Mouse (Mus musculus): ENCODE measurements around the gene Sipa1l3. TPM values are rescaled to one million over a fixed set of nuclear protein-coding genes. Genes with fewer than 3 reads are reported as not detected.
A peak's percentile ranks its signal among the peaks of the same experiment; 100 is the strongest.

The Sipa1l3 gene
- polyA plus RNA-seq, 1 experiment from 2014 or later, result 10.4 TPM

DNA sequence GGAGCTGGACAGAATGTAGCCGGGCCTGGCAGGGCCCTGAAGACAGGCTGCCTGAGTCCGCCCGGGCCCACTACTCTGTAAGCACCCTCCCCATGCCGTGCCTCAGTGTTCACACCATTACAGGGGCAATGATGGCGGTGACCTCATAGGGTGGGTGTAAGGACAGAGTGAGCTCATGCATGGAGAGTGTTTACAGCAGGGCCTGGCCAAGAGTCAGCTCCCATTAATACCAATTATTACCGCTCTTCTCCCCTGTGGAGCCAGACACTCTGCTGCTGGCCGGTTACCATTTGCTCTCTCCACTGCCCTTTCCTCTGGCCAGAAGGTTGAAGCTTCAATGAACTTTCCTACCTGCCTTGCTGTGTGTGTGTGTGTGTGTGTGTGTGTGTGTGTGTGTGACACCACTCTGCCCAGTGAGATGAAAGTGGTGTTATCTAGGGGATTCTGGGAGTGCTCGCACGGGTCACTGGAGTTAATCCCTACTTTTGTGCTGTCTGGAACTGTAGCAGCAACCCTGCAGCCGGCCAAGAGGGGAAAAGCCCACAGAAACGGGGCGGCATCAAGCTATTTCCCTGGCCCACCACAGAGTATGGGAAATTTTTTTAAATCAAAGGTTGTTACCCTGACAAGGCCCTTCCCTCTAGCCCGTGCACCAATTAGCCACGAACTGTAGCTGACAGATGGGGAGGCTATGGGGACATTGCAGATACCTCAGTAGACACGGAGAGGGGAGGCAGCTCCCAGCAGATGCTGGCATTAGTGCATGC, 86.1 kb downstream of the Sipa1l3 start:
- H3K36me3 ChIP-seq, result no peaks in the 10 kb centered on the region
- peaks cover 96% of the 10 kb centered on the region for H3K27me3 ChIP-seq (ENCODE audit: insufficient read depth, poor library complexity, severe bottlenecking)
- H3K4me1 ChIP-seq, result peaks cover 39% of the 10 kb centered on the region
- H3K4me3 ChIP-seq, result no peak overlapping the region
- WGBS, result 33% methylated on average over 15 of the region's 15 CpGs
- no peak overlapping the region for H3K27ac ChIP-seq
- DNase-seq (ENCODE audit: low spot score), result no peak
- no peaks in the 10 kb centered on the region for H3K9me3 ChIP-seq

DNA sequence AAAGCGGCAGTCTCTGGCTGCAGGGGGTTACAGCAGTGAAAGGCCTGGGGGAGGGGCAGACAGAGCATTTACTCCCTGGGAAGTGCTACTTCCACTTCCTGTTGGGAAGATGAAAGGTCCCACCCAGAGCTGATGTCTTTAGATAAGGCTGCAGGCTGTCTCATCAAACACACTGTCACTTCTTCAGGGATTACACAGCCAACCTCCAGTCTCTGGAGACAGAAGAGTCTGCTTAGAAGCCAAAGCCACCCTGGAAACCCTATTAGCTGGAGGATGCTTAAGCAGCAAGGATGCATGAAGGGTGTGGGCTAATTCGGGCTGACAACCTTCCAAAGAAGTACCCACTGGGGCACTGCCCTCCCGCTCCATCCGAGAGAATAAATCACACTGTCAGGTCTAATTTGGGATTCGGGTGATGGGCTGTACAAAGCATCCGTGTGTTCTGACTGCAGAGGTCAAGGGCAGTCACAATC, 87.7 kb downstream of the Sipa1l3 start:
- DNase-seq (ENCODE audit: low spot score), result no peak
- H3K36me3 ChIP-seq, result no peaks in the 10 kb centered on the region
- 4% methylated on average over 6 of the region's 6 CpGs for WGBS
- H3K4me3 ChIP-seq, result no peak overlapping the region
- peaks cover 31% of the 10 kb centered on the region for H3K4me1 ChIP-seq
- H3K27ac ChIP-seq, result 0 out of 2 replicates have a peak overlapping the region, but pooled peaks have one; percentile 16
- no peaks in the 10 kb centered on the region for H3K9me3 ChIP-seq
- peaks cover 97% of the 10 kb centered on the region for H3K27me3 ChIP-seq (ENCODE audit: insufficient read depth, poor library complexity, severe bottlenecking)

DNA sequence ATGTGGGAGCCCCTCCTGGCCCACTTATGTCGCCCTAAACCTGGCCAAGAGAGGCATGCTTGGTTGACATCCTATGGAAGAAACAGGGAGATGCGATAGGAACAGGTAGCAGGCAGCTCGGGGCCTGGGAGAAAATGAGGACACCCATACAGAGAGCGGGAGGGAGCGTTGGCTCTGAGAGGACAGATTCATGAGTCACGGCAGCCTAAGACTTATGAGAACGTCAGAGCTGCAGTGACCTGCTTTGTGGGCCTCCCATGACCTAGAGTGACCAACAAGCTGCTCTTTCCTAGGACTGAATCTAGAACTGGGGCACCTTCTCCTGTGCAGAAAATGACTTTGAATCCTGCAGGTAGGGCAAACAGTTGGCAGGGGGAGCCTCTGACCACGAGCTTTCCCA, 92.4 kb downstream of the Sipa1l3 start:
- H3K9me3 ChIP-seq, result no peaks in the 10 kb centered on the region
- no peak for DNase-seq (ENCODE audit: low spot score)
- WGBS, result 83% methylated on average over 8 of the region's 8 CpGs
- H3K4me3 ChIP-seq, result no peak overlapping the region
- H3K36me3 ChIP-seq, result no peaks in the 10 kb centered on the region
- peaks cover 97% of the 10 kb centered on the region for H3K27me3 ChIP-seq (ENCODE audit: insufficient read depth, poor library complexity, severe bottlenecking)
- H3K4me1 ChIP-seq, result peaks cover 14% of the 10 kb centered on the region
- no peak overlapping the region for H3K27ac ChIP-seq

DNA sequence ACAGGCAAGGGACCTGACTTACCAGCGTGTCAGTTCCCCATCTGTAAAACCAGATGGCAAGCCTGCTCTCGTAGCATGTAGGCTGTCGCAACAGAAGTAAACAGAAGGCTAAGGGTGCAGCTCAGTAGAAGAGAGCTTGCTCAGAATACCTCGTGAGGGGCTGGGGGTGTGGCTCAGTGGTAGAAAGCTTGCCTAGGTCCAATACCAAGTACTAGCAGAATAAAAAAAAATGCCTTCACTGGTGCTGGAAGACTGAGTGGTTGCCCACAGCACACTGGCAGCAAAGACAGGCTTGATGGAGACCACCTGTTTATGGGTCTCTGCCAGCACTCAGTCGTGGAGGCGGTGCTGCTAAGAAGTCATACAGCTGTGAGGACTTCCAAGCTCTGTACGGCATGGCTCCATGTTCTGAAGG, 93.0 kb downstream of the Sipa1l3 start:
- DNase-seq (ENCODE audit: low spot score), result no peak
- H3K27ac ChIP-seq, result no peak overlapping the region
- peaks cover 97% of the 10 kb centered on the region for H3K27me3 ChIP-seq (ENCODE audit: insufficient read depth, poor library complexity, severe bottlenecking)
- H3K4me3 ChIP-seq, result no peak overlapping the region
- 64% methylated on average over 7 of the region's 7 CpGs for WGBS
- peaks cover 8% of the 10 kb centered on the region for H3K4me1 ChIP-seq
- H3K9me3 ChIP-seq, result no peaks in the 10 kb centered on the region
- no peaks in the 10 kb centered on the region for H3K36me3 ChIP-seq

DNA sequence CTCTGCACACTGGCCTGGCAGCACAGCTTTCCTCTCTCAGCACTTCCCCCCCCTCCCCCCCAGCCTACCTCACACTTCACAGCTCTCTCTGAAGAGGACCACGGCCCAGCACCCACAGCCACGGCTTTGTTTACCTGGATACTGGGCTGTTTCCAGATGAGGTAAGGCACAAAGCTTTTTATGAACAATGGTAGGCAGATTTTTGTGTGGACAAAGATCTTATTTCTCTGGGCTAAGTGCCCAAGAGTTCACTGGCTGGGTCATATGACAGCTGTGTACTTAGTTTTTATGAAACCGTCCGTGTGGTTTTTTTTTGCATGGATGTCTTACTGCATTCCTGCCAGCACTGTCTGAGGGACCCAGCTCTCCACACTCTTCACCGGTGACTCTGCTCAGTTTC, 93.8 kb downstream of the Sipa1l3 start:
- no peak for DNase-seq (ENCODE audit: low spot score)
- Histone ChIP-seq H3K27ac (no peak overlapping the region), H3K36me3 (no peaks in the 10 kb centered on the region), H3K9me3 (no peaks in the 10 kb centered on the region), H3K27me3 (ENCODE audit: insufficient read depth, poor library complexity, severe bottlenecking) (peaks cover 97% of the 10 kb centered on the region), H3K4me3 (no peak overlapping the region), H3K4me1 (peaks cover 6% of the 10 kb centered on the region)
- 68% methylated on average over 5 of the region's 5 CpGs for WGBS

DNA sequence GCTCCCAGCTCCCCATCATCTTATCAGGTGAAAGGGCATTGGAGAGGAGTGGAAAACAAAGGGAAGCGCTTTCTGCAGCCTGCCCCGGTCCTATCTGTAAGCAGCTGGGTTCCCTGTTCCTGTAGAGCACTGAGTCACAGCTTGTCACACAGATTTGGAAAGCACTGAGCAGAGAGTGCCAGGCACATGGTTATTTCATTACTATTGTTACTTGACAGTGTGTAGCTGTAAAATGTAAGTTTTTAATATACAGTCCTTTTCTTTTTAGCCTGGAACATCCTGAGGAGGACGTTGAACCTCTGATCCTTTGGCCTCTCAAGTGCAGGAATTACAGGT, 96.6 kb downstream of the Sipa1l3 start:
- Histone ChIP-seq H3K9me3 (no peaks in the 10 kb centered on the region), H3K27ac (no peak overlapping the region), H3K4me1 (peaks cover 16% of the 10 kb centered on the region), H3K27me3 (ENCODE audit: insufficient read depth, poor library complexity, severe bottlenecking) (peaks cover 100% of the 10 kb centered on the region), H3K4me3 (no peak overlapping the region), H3K36me3 (no peaks in the 10 kb centered on the region)
- 13% methylated on average over 3 of the region's 3 CpGs for whole genome bisulfite sequencing
- DNase-seq (ENCODE audit: low spot score), result no peak

DNA sequence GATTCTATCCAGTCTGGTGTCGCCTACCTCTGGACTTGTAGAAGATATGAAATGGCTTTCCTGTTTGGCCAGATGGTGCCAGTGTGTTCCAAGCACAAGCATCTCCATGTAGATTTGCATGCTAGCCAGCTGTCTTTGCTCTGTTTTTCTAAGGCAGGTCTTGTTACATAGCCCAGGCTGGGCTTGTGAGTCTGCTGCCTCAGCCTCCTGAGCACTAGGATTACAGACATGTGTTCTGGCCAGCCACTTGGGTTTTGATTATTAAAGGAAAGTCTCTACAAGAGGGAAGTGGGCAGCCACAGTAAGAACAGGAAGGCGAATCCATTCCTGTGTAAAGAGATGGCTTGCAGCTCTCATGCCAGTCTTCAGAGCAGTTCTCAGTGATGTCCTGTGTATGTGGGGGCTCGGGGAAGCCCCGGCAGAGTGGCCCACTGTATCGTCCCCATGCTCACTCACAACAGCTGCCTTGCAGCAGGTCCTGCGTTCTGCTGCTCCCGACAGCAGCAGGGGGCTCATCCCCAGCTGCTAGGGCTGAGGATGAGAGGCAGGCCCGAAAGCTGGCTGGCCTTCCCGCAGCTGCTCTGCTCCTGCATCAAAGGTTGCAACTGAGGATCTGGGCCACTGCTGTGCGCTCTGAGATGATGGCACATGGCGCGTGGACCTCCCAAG, 97.1 kb downstream of the Sipa1l3 start:
- Histone ChIP-seq H3K27me3 (ENCODE audit: insufficient read depth, poor library complexity, severe bottlenecking) (peaks cover 100% of the 10 kb centered on the region), H3K36me3 (no peaks in the 10 kb centered on the region), H3K9me3 (no peaks in the 10 kb centered on the region), H3K4me1 (peaks cover 16% of the 10 kb centered on the region), H3K27ac (no peak overlapping the region), H3K4me3 (no peak overlapping the region)
- WGBS, result 20% methylated on average over 12 of the region's 12 CpGs
- no peak for DNase-seq (ENCODE audit: low spot score)

DNA sequence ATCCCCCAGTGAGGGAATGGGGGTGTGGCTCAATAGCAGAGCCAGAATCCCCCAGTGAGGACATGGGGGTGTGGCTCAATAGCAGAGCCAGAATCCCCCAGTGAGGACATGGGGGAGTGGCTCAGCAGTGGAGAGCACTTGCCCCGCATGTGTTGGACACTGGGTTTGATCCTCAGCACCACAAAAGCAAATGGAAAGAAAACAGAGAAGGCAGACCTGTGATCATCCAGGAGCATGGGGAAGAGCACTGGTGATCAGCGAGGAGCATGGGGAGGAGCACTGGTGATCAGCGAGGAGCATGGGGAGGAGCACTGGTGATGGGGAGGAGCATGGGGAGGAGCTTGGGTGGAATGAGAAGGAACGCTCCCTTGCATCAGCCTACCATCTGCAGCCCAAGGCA, 98.6 kb downstream of the Sipa1l3 start:
- H3K27ac ChIP-seq, result no peak overlapping the region
- peaks cover 99% of the 10 kb centered on the region for H3K27me3 ChIP-seq (ENCODE audit: insufficient read depth, poor library complexity, severe bottlenecking)
- peaks cover 16% of the 10 kb centered on the region for H3K4me1 ChIP-seq
- no peak for DNase-seq (ENCODE audit: low spot score)
- no peaks in the 10 kb centered on the region for H3K9me3 ChIP-seq
- no peaks in the 10 kb centered on the region for H3K36me3 ChIP-seq
- 48% methylated on average over 4 of the region's 4 CpGs for WGBS
- H3K4me3 ChIP-seq, result no peak overlapping the region

DNA sequence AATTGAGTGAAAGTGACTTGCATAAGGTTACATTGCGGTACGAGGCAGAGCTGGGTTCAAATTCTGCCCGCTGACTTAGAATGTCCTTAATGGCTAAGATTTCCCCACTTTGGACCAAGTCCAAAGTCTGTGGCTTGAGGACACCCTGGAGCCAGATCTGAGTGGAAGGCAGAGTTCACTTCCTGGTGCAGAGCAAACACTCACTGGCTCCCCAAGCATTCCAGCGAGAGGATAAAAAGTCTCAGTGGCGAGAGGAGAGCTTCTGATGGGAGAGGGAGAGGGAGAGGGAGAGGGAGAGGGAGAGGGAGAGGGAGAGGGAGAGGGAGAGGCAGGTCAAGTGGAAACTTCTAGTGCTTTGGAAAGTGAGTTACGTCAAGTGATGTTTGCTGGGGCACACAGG, 100.2 kb downstream of the Sipa1l3 start:
- 67% methylated on average over 6 of the region's 6 CpGs for WGBS
- H3K27me3 ChIP-seq (ENCODE audit: insufficient read depth, poor library complexity, severe bottlenecking), result peaks cover 94% of the 10 kb centered on the region
- no peak for DNase-seq (ENCODE audit: low spot score)

DNA sequence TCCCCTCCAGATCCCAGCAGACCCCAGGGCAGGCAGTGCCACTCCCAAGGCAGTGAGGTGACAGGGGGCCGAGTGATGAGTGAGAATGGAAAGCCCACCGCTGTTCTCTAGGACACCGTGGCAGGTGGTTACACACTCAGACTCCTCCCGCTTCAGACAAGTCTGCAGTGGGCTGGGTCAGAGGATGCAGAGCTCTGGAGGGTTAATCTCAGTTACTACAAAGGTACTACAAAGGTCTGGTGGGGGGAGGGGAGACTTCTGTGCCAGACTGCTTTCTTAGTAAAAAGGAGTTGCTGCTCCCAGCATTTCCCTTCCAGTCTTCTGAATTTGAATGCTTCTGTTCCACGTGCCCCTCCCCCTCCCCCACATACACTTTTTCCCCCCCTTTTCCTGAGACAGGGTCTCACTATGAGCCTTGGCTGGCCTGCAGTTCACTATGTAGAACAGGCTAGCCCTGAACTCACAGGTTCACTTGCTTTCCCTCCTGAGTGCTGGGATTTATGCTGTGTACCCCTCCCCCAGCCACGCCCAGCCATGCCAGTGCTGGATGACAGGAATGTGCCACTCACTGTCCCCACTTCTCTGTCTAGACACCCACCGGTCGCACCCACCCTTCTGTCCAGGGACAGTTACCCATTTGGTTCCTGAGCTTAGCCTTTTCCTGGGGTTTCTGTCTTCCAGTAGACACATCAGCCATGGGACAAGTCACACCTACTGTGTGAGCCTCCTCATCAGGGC, 100.9 kb downstream of the Sipa1l3 start:
- no peak overlapping the region for H3K27ac ChIP-seq
- DNase-seq (ENCODE audit: low spot score), result no peak
- no peaks in the 10 kb centered on the region for H3K9me3 ChIP-seq
- H3K27me3 ChIP-seq (ENCODE audit: insufficient read depth, poor library complexity, severe bottlenecking), result peaks cover 94% of the 10 kb centered on the region
- no peaks in the 10 kb centered on the region for H3K36me3 ChIP-seq
- peaks cover 21% of the 10 kb centered on the region for H3K4me1 ChIP-seq
- WGBS, result 46% methylated on average over 8 of the region's 8 CpGs
- H3K4me3 ChIP-seq, result no peak overlapping the region

More for the DNA sequence above, 100.2 kb downstream of the Sipa1l3 start:
- Histone ChIP-seq H3K4me1 (peaks cover 16% of the 10 kb centered on the region), H3K4me3 (no peak overlapping the region), H3K27ac (no peak overlapping the region), H3K36me3 (no peaks in the 10 kb centered on the region), H3K9me3 (no peaks in the 10 kb centered on the region)

DNA sequence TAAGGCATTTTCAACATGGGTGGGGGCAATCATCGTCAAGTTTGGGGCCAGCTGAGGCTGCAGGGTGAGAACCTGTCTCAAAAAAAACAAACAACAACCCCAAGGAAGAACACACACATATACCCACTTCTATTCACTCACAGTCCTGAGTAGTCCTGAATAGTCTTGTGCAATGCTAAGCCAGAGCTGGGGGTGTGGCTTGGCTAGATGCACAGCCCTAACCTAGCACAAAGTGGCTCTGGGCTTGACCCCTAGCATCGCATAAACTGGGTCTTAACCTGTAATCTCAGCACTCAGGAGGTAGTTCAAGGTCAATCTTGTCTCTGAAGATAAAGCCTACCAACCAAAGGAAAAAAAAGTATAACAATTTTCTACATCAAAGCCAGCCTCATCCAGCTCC, 101.5 kb downstream of the Sipa1l3 start:
- H3K4me3 ChIP-seq, result no peak overlapping the region
- no peak for DNase-seq (ENCODE audit: low spot score)
- peaks cover 94% of the 10 kb centered on the region for H3K27me3 ChIP-seq (ENCODE audit: insufficient read depth, poor library complexity, severe bottlenecking)
- H3K9me3 ChIP-seq, result no peaks in the 10 kb centered on the region
- 59% methylated on average over 2 of the region's 2 CpGs for WGBS
- no peak overlapping the region for H3K27ac ChIP-seq
- no peaks in the 10 kb centered on the region for H3K36me3 ChIP-seq
- H3K4me1 ChIP-seq, result peaks cover 20% of the 10 kb centered on the region

DNA sequence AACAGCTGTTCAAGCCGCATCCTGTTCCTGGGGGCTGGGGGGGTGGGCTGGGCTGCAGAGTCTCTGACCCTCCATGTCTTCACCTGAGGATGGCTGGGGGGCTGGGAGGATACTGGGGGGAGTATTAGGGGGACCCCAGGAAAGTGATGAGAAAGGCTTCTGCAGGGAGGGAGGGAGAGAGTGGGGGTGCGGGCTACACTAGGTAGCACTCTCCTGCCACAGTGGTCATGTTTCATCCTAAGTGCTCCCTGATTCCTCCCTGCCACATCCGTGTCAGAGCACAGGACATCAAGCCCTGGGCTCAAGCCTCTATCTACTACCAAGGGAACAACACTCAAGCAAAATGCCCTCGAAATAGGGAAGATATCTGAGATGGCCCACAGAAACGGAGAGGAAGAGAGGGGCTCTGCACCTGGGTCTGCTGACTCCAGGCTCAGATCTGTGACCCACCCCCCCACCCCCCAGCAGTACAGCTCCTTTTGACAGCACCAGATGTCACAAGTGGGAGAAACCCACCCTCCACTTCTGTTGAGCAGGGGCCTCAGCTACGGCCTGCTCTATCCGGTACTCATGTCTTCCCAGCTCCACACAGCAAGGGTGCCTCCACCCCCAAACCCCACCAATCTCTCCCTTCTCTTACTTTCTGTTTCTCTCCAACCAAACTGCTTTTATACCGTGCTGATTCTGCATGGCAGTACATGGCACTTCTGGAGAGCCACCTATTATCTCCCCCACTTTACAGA, 106.4 kb downstream of the Sipa1l3 start:
- peaks cover 94% of the 10 kb centered on the region for H3K27me3 ChIP-seq (ENCODE audit: insufficient read depth, poor library complexity, severe bottlenecking)
- no peaks in the 10 kb centered on the region for H3K9me3 ChIP-seq
- WGBS, result 62% methylated on average over 8 of the region's 8 CpGs
- H3K4me3 ChIP-seq, result no peak overlapping the region
- peaks cover 6% of the 10 kb centered on the region for H3K4me1 ChIP-seq
- DNase-seq (ENCODE audit: low spot score), result no peak
- H3K27ac ChIP-seq, result no peak overlapping the region
- no peaks in the 10 kb centered on the region for H3K36me3 ChIP-seq

Measured in heart, embryonic 10.5 days (tissue).